ENCODE assay signal across 9 mouse cellular contexts in the genomic region with DNA sequence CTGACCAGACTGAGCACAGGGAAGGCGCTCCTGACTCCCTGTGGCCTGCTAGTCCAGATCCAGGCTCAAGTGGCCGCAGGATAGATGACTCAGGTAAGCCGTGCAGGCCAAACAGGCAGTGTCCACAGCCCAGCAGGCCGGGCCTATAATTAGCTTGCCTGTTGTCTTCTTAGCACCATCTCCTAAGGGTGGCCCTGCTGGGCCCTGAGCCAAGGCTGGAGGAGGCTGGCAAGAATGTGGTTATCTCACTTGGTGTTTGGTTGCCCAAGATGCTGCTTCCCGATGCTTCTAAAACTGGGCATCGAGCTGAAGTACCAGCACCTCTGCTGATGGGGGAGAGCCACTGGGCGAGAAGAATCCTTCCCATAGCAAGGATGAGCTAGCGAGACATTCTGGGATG. TPM values are rescaled to one million over a fixed set of nuclear protein-coding genes. Genes with fewer than 3 reads are reported as not detected.
DNase-seq lines count a peak whose midpoint lies in the region; ATAC-seq and TF ChIP-seq lines count a peak whose summit lies in the region.
"Had no signal": no experiment of that assay in that cellular context is flagged by ENCODE, and none has a peak within 500 bp of the region (broad histone marks: within the 10 kb centered on the region; RNA-seq: fewer than 3 reads in every experiment).

No protein-coding gene starts in this region.

- no peak overlapping the region for H3K4me2 ChIP-seq in liver, embryonic 15.5 days
- H3K4me2 ChIP-seq in liver, embryonic 11.5 days: no peak overlapping the region
- no peak overlapping the region for H3K4me2 ChIP-seq in midbrain, embryonic 14.5 days (ENCODE audit: low read length)
- H3K4me2 ChIP-seq: embryonic facial prominence, embryonic 15.5 days had no signal

- DNase-seq in liver, embryonic 11.5 days (ENCODE audit: low spot score): no peak
- peak; percentile 58 to 66 for DNase-seq in cerebellum, postnatal 36 days
- DNase-seq in spleen, postnatal 36 days (ENCODE audit: low spot score in 2 of 2): peak; percentile 52 to 66
- no peak for DNase-seq in left cerebral cortex, adult 18-20 months (ENCODE audit: low spot score in 2 of 2)
- DNase-seq in midbrain, embryonic 14.5 days: no peak
- DNase-seq: lung, postnatal 14 days had no signal

- H3K27me3 ChIP-seq in liver, embryonic 15.5 days: no peaks in the 10 kb centered on the region
- H3K27me3 ChIP-seq in liver, embryonic 11.5 days (replicated peaks; ENCODE audit: control insufficient read depth, insufficient read depth, low read length): no peaks in the 10 kb centered on the region
- H3K27me3 ChIP-seq in midbrain, embryonic 14.5 days (ENCODE audit: control insufficient read depth, insufficient read depth, low read length): no peaks in the 10 kb centered on the region
- H3K27me3 ChIP-seq: embryonic facial prominence, embryonic 15.5 days had no signal

- no peak for TF ChIP-seq POLR2A in bone marrow, adult 2 months (IDR thresholded peaks at IDR 0.05; ENCODE audit: borderline replicate concordance, control insufficient read depth, low read depth, low read length)

- TF ChIP-seq CTCF in bone marrow, adult 2 months (IDR thresholded peaks at IDR 0.05; ENCODE audit: control insufficient read depth, insufficient read depth, low read length): no peak

- WGBS in liver, embryonic 15.5 days (ENCODE audit: insufficient replicate concordance): 71% methylated on average over 8 of the region's 8 CpGs
- WGBS in liver, embryonic 11.5 days: 82% methylated on average over 8 of the region's 8 CpGs
- 42% methylated on average over 8 of the region's 8 CpGs for WGBS in bone marrow, adult 2 months
- WGBS in midbrain, embryonic 14.5 days: 84% methylated on average over 8 of the region's 8 CpGs

- no peaks in the 10 kb centered on the region for H3K36me3 ChIP-seq in liver, embryonic 15.5 days (replicated peaks)
- no peaks in the 10 kb centered on the region for H3K36me3 ChIP-seq in liver, embryonic 11.5 days (ENCODE audit: control insufficient read depth, insufficient read depth, low read length)
- no peaks in the 10 kb centered on the region for H3K36me3 ChIP-seq in midbrain, embryonic 14.5 days (ENCODE audit: control insufficient read depth, insufficient read depth, low read length)
- H3K36me3 ChIP-seq: embryonic facial prominence, embryonic 15.5 days had no signal

- 0 out of 2 replicates have a peak overlapping the region, but pooled peaks have one; percentile 33 for H3K27ac ChIP-seq in liver, embryonic 15.5 days (replicated peaks)
- no peak overlapping the region for H3K27ac ChIP-seq in liver, embryonic 11.5 days (ENCODE audit: low read depth, low read length)
- H3K27ac ChIP-seq in bone marrow, adult 2 months (ENCODE audit: control insufficient read depth, insufficient read depth, low read depth, low read length, poor library complexity): peak overlapping the region; percentile 47
- no peak overlapping the region for H3K27ac ChIP-seq in midbrain, embryonic 14.5 days (replicated peaks; ENCODE audit: low read depth, low read length)
- H3K27ac ChIP-seq: embryonic facial prominence, embryonic 15.5 days had no signal

- H3K4me3 ChIP-seq in liver, embryonic 15.5 days (replicated peaks): no peak overlapping the region
- no peak overlapping the region for H3K4me3 ChIP-seq in liver, embryonic 11.5 days (ENCODE audit: low read depth, low read length)
- H3K4me3 ChIP-seq in bone marrow, adult 2 months (replicated peaks; ENCODE audit: control insufficient read depth, low read depth, low read length): no peak overlapping the region
- no peak overlapping the region for H3K4me3 ChIP-seq in midbrain, embryonic 14.5 days (replicated peaks; ENCODE audit: low read depth, low read length)
- H3K4me3 ChIP-seq: embryonic facial prominence, embryonic 15.5 days had no signal

- ATAC-seq in liver, embryonic 15.5 days (ENCODE audit: insufficient read depth): 0 out of 2 replicates have a peak, but pooled peaks have one; percentile 33
- ATAC-seq in liver, embryonic 11.5 days (replicated peaks; ENCODE audit: low FRiP score): no peak
- no peak for ATAC-seq in midbrain, embryonic 14.5 days (ENCODE audit: low FRiP score, low TSS enrichment)

- H3K9ac ChIP-seq in liver, embryonic 15.5 days: no peak overlapping the region
- no peak overlapping the region for H3K9ac ChIP-seq in liver, embryonic 11.5 days (ENCODE audit: low read depth, low read length)
- no peak overlapping the region for H3K9ac ChIP-seq in midbrain, embryonic 14.5 days (replicated peaks; ENCODE audit: low read length)
- H3K9ac ChIP-seq: embryonic facial prominence, embryonic 15.5 days had no signal

- peaks cover 20% of the 10 kb centered on the region for H3K4me1 ChIP-seq in liver, embryonic 15.5 days (replicated peaks)
- no peaks in the 10 kb centered on the region for H3K4me1 ChIP-seq in liver, embryonic 11.5 days (replicated peaks; ENCODE audit: control insufficient read depth, insufficient read depth, low read length)
- H3K4me1 ChIP-seq in bone marrow, adult 2 months (ENCODE audit: control insufficient read depth, insufficient read depth, low read length): peaks cover 3% of the 10 kb centered on the region; the same call in 1 of the 2 replicates
- H3K4me1 ChIP-seq in midbrain, embryonic 14.5 days (ENCODE audit: control insufficient read depth, insufficient read depth, low read length): no peaks in the 10 kb centered on the region

- no peaks in the 10 kb centered on the region for H3K9me3 ChIP-seq in liver, embryonic 15.5 days (replicated peaks)
- no peaks in the 10 kb centered on the region for H3K9me3 ChIP-seq in liver, embryonic 11.5 days (ENCODE audit: control insufficient read depth, low read length)
- H3K9me3 ChIP-seq in midbrain, embryonic 14.5 days (ENCODE audit: control insufficient read depth, low read length): no peaks in the 10 kb centered on the region
- H3K9me3 ChIP-seq: embryonic facial prominence, embryonic 15.5 days had no signal

RNA-seq across cellular contexts. Expression of gene Zc3hc1, which starts 35.1 kb away (rescaled TPM):
- polyA plus RNA-seq in liver, embryonic 15.5 days (2015; fragmentation: Nextera tagmentation; extraction: Ambion mirVana): 25.1 TPM in 2 replicates
- 64.6 and 68.5 TPM in 2 replicates for polyA plus RNA-seq in liver, embryonic 11.5 days (2014; fragmentation: Nextera tagmentation; extraction: Ambion mirVana)
- polyA plus RNA-seq in bone marrow, adult 2 months (2011; ENCODE audit: insufficient read depth, insufficient read length, low replicate concordance, missing spikeins): 9.1 and 17.1 TPM in 2 replicates
- total RNA-seq in left cerebral cortex, adult 18-20 months (2021): 10 to 100 TPM; 24.7 to 29.3 TPM
- polyA plus RNA-seq in midbrain, embryonic 14.5 days (2014; fragmentation: Nextera tagmentation; extraction: Ambion mirVana): 67.4 and 71.6 TPM in 2 replicates

RNA-seq across cellular contexts. Expression of gene Klhdc10, which starts 46.0 kb away (rescaled TPM):
- 8.2 and 8.3 TPM in 2 replicates for polyA plus RNA-seq in liver, embryonic 15.5 days (2015; fragmentation: Nextera tagmentation; extraction: Ambion mirVana)
- 19.2 and 20.8 TPM in 2 replicates for polyA plus RNA-seq in liver, embryonic 11.5 days (2014; fragmentation: Nextera tagmentation; extraction: Ambion mirVana)
- polyA plus RNA-seq in bone marrow, adult 2 months (2011; ENCODE audit: insufficient read depth, insufficient read length, low replicate concordance, missing spikeins): 8.6 and 15.5 TPM in 2 replicates
- 100 to 1,000 TPM in 1 of 2 experiments, 10 to 100 TPM in 1; 89.0 to 104 TPM for total RNA-seq in left cerebral cortex, adult 18-20 months (2021)
- 44.2 and 56.2 TPM in 2 replicates for polyA plus RNA-seq in midbrain, embryonic 14.5 days (2014; fragmentation: Nextera tagmentation; extraction: Ambion mirVana)

RNA-seq across cellular contexts. Expression of gene Ube2h, which starts 51.4 kb away (rescaled TPM):
- polyA plus RNA-seq in liver, embryonic 15.5 days (2015; fragmentation: Nextera tagmentation; extraction: Ambion mirVana): 33.8 and 34.7 TPM in 2 replicates
- polyA plus RNA-seq in liver, embryonic 11.5 days (2014; fragmentation: Nextera tagmentation; extraction: Ambion mirVana): 21.6 and 22.5 TPM in 2 replicates
- polyA plus RNA-seq in bone marrow, adult 2 months (2011; ENCODE audit: insufficient read depth, insufficient read length, low replicate concordance, missing spikeins): 35.1 and 44.9 TPM in 2 replicates
- 10 to 100 TPM; 88.6 to 92.2 TPM for total RNA-seq in left cerebral cortex, adult 18-20 months (2021)
- polyA plus RNA-seq in midbrain, embryonic 14.5 days (2014; fragmentation: Nextera tagmentation; extraction: Ambion mirVana): 63.1 and 76.5 TPM in 2 replicates

Comparison
In these comparisons a context has a peak if more than half of its experiments do, and no peak if none do; other contexts are left out.
1. H3K27ac ChIP-seq: peak in liver, embryonic 15.5 days (single experiment) and bone marrow, adult 2 months (single experiment); none in liver, embryonic 11.5 days (single experiment) and midbrain, embryonic 14.5 days (single experiment).
2. DNase-seq: peak in cerebellum, postnatal 36 days (2 of 2) and spleen, postnatal 36 days (2 of 2); none in liver, embryonic 11.5 days (single experiment), left cerebral cortex, adult 18-20 months (0 of 2) and midbrain, embryonic 14.5 days (single experiment).